Mouse (Mus musculus) MEL (cell line): ENCODE measurements around the gene Lix1l.

Source experiments
- CHD1 ChIP-seq: IDR thresholded peaks from 2 replicates; pipeline ENCODE4 v1.6.1; 2012; ENCODE audit warnings: low read depth, mild to moderate bottlenecking, inconsistent platforms, low read length, improper control_type of control experiment
- CTCF ChIP-seq, 3 experiments: IDR thresholded peaks in 2 of 3; conservative IDR thresholded peaks in 1 of 3; 2 replicates each; pipeline ENCODE4 v1.5.1; 2011 to 2012; ENCODE audit warnings: low read length in 3 of 3, low read depth in 2 of 3, mild to moderate bottlenecking in 2 of 3, improper control_type of control experiment in 1 of 3, inconsistent platforms in 1 of 3, mixed read lengths in 1 of 3, moderate library complexity in 1 of 3; ENCODE audit not compliant: control insufficient read depth in 1 of 3, insufficient read depth in 1 of 3, poor library complexity in 1 of 3, severe bottlenecking in 1 of 3
- E2F4 ChIP-seq: IDR thresholded peaks from 2 replicates; pipeline ENCODE4 v1.6.1; 2011; ENCODE audit warnings: low read depth, low read length, improper control_type of control experiment, borderline replicate concordance
- ELF1 ChIP-seq: IDR thresholded peaks from 2 replicates; pipeline ENCODE4 v1.6.1; 2014; ENCODE audit warnings: low read depth, mild to moderate bottlenecking, inconsistent platforms, low read length, improper control_type of control experiment, moderate library complexity
- EP300 ChIP-seq, 2 experiments: IDR thresholded peaks; 2 replicates each; pipeline ENCODE4 v1.6.1; 2011; ENCODE audit warnings: improper control_type of control experiment in 2 of 2, low read length in 2 of 2, low read depth in 1 of 2, mild to moderate bottlenecking in 1 of 2
- GATA1 ChIP-seq: IDR thresholded peaks from 2 replicates; pipeline ENCODE4 v1.6.1; 2011; ENCODE audit warnings: low read depth, low read length, improper control_type of control experiment
- MAX ChIP-seq: IDR thresholded peaks from 2 replicates; pipeline ENCODE4 v1.6.1; 2011; ENCODE audit warnings: low read length, improper control_type of control experiment
- MXI1 ChIP-seq: IDR thresholded peaks from 2 replicates; pipeline ENCODE4 v1.6.1; 2011; ENCODE audit warnings: mild to moderate bottlenecking, low read depth, low read length, improper control_type of control experiment
- NELFE ChIP-seq: IDR thresholded peaks from 2 replicates; pipeline ENCODE4 v1.6.1; 2011; ENCODE audit warnings: low read depth, low read length, improper control_type of control experiment
- POLR2A ChIP-seq, 2 experiments: IDR thresholded peaks; 2 replicates each; pipeline ENCODE4 v1.6.1; 2011 to 2012; ENCODE audit warnings: low read length in 2 of 2, mild to moderate bottlenecking in 2 of 2, control low read depth in 1 of 2, improper control_type of control experiment in 1 of 2, low read depth in 1 of 2, moderate library complexity in 1 of 2; ENCODE audit not compliant: control insufficient read depth in 1 of 2, insufficient read depth in 1 of 2, poor library complexity in 1 of 2
- POLR2AphosphoS2 ChIP-seq: IDR thresholded peaks from 2 replicates; pipeline ENCODE4 v1.6.1; 2011; ENCODE audit warnings: low read length, improper control_type of control experiment
- POLR2AphosphoS5 ChIP-seq: IDR thresholded peaks from 2 replicates; pipeline ENCODE4 v1.6.1; 2012; ENCODE audit warnings: low read depth, borderline replicate concordance, mild to moderate bottlenecking, inconsistent platforms, low read length, moderate library complexity, mixed read lengths
- TBP ChIP-seq: IDR thresholded peaks from 2 replicates; pipeline ENCODE4 v1.8.0; 2011; ENCODE audit warnings: low read depth, low read length, improper control_type of control experiment
- UBTF ChIP-seq: IDR thresholded peaks from 2 replicates; pipeline ENCODE4 v1.6.1; 2012; ENCODE audit warnings: low read depth, mild to moderate bottlenecking, inconsistent platforms, low read length, improper control_type of control experiment, moderate library complexity, borderline replicate concordance; ENCODE audit not compliant: insufficient read depth

- TF ChIP-seq NELFE (no peak), GATA1 (no peak), UBTF (no peak), POLR2A (IDR thresholded peaks at IDR 0.05; ENCODE audit: control insufficient read depth in 1 of 2, insufficient read depth in 1 of 2, low read depth in 1 of 2, low read length in 2 of 2, poor library complexity in 1 of 2) (no peak), CTCF (IDR thresholded peaks at IDR 0.05 in 2 of 3, conservative IDR thresholded peaks at IDR 0.05 in 1 of 3; ENCODE audit: control insufficient read depth in 1 of 3, insufficient read depth in 1 of 3, low read depth in 2 of 3, low read length in 3 of 3, poor library complexity in 1 of 3, severe bottlenecking in 1 of 3) (no peak), CHD1 (no peak), EP300 (IDR thresholded peaks at IDR 0.05; ENCODE audit: low read depth in 1 of 2, low read length in 2 of 2) (no peak), MXI1 (no peak), ELF1 (no peak), TBP (no peak), POLR2AphosphoS2 (no peak), MAX (no peak), POLR2AphosphoS5 (no peak), E2F4 (no peak)
These were observed 66.0 kb downstream of the Lix1l start for GRCm38 (mm10) chr3:96666916-96667315.
